Mouse (Mus musculus) heart, adult 8-10 months (tissue): ENCODE results near the gene Fam228a. TPM values are rescaled to one million over a fixed set of nuclear protein-coding genes. Genes with fewer than 3 reads are reported as not detected.

Source experiments
- total RNA-seq, 4 experiments: library from RNA; stranded (reverse); gene quantifications; 2 replicates each; pipeline ENCODE4 v1.2.4; 2022

Fam228a gene
- total RNA-seq, 4 experiments from 2014 or later = 0.11 to 0.50 (median 0.19) TPM

Other genes starting within 250 kb of the Fam228a start
- gene Itsn2, start 145.8 kb downstream of the Fam228a start, total RNA-seq = 10 to 100 TPM; 37.7 to 43.4 (median 42.4) TPM
- not detected for gene Gm3625, start 145.5 kb downstream of the Fam228a start, total RNA-seq
- gene Pfn4, start 30.6 kb upstream of the Fam228a start, total RNA-seq = 1 to 10 TPM; 2.2 to 5.0 (median 2.9) TPM
- 1 to 10 TPM; 5.9 to 7.6 (median 7.3) TPM for gene Fam228b, start 30.8 kb upstream of the Fam228a start, total RNA-seq
- gene Sf3b6, start 79.1 kb upstream of the Fam228a start, total RNA-seq = 10 to 100 TPM; 44.3 to 55.8 (median 47.9) TPM
- gene Fkbp1b, start 103.2 kb upstream of the Fam228a start, total RNA-seq = under 1 TPM; 0.27 to 0.95 (median 0.67) TPM
- gene Wdcp, start 104.9 kb upstream of the Fam228a start, total RNA-seq = 1 to 10 TPM; 7.1 to 9.4 (median 8.0) TPM
- 1 to 10 TPM in 1 of 4 experiments, under 1 TPM in 3; 0.69 to 1.5 (median 0.77) TPM for gene Mfsd2b, start 135.9 kb upstream of the Fam228a start, total RNA-seq
- gene Ubxn2a, start 169.3 kb upstream of the Fam228a start, total RNA-seq = 10 to 100 TPM; 69.2 to 77.6 (median 75.9) TPM
- 10 to 100 TPM; 11.2 to 12.8 (median 12.3) TPM for gene Atad2b, start 178.9 kb upstream of the Fam228a start, total RNA-seq